Mouse (Mus musculus) forebrain, embryonic 11.5 days (tissue): ENCODE measurements around the gene Ptpro. TPM values are rescaled to one million over a fixed set of nuclear protein-coding genes. Genes with fewer than 3 reads are reported as not detected.
"Not testable (repeated sequence)": the region's sequence is repeated elsewhere in the genome, so short reads cannot be mapped to it uniquely, and the experiment has no call there.

Experiments
- ATAC-seq: fragments of 200-750 bp; cut with Nextera tagmentation; replicated peaks from 2 replicates; pipeline ENCODE4 v1.8.0; 2017; ENCODE audit warnings: moderate TSS enrichment; ENCODE audit not compliant: low FRiP score
- DNase-seq: peaks from one replicate; pipeline ENCODE4 v3.0.0-alpha.2; 2017; ENCODE audit warnings: low spot score
- H3K27ac ChIP-seq: fragments of 300-500 bp; sonication (generic); 2 replicates; pipeline ENCODE4 v1.5.1; 2014; ENCODE audit warnings: low read depth, low read length
- H3K27me3 ChIP-seq: fragments of 300-500 bp; sonication (generic); 2 replicates; pipeline ENCODE4 v1.6.1; 2014; ENCODE audit warnings: mild to moderate bottlenecking, low read length, mixed read lengths; ENCODE audit not compliant: control insufficient read depth, insufficient read depth
- H3K36me3 ChIP-seq: fragments of 300-500 bp; sonication (generic); 2 replicates; pipeline ENCODE4 v1.6.1; 2014; ENCODE audit warnings: mild to moderate bottlenecking, low read length, moderate library complexity, mixed read lengths; ENCODE audit not compliant: control insufficient read depth, insufficient read depth
- H3K4me1 ChIP-seq: fragments of 300-500 bp; sonication (generic); replicated peaks from 2 replicates; pipeline ENCODE4 v1.6.1; 2014; ENCODE audit warnings: low read length, mixed read lengths; ENCODE audit not compliant: control insufficient read depth, insufficient read depth
- H3K4me2 ChIP-seq: fragments of 300-500 bp; sonication (generic); 2 replicates; pipeline ENCODE4 v1.6.1; 2014; ENCODE audit warnings: low read depth, mild to moderate bottlenecking, low read length, moderate library complexity, mixed read lengths; ENCODE audit not compliant: severe bottlenecking
- H3K4me3 ChIP-seq: fragments of 300-500 bp; sonication (generic); 2 replicates; pipeline ENCODE4 v1.5.1; 2014; ENCODE audit warnings: low read depth, low read length
- H3K9ac ChIP-seq: fragments of 300-500 bp; sonication (generic); 2 replicates; pipeline ENCODE4 v1.6.1; 2014; ENCODE audit warnings: low read length
- H3K9me3 ChIP-seq: fragments of 300-500 bp; sonication (generic); 2 replicates; pipeline ENCODE4 v1.6.1; 2016; ENCODE audit warnings: low read length, mixed read lengths; ENCODE audit not compliant: control insufficient read depth
- WGBS: fragments of 180-500 bp; shearing (Covaris S2); extraction: QIAGEN DNeasy Blood & Tissue Kit; methylation state at CpG from one replicate; pipeline ENCODE4 v1.1.7; 2014; 5-methylcytosine and 5-hydroxymethylcytosine counted together
- polyA plus RNA-seq: library from polyadenylated mRNA; unstranded; fragments of >200 nt; fragmentation: Nextera tagmentation; extraction: Ambion mirVana; gene quantifications from 2 replicates; pipeline ENCODE4 v1.2.1, GENCODE M21; 2014

Gene Ptpro
- polyA plus RNA-seq, 1 experiment from 2014 or later = 12.5 TPM

- Histone ChIP-seq H3K4me1 (no peaks in the 10 kb centered on the region), H3K9me3 (no peaks in the 10 kb centered on the region), H3K27me3 (no peaks in the 10 kb centered on the region), H3K36me3 (no peaks in the 10 kb centered on the region), H3K4me3 (no peak overlapping the region), H3K27ac (no peak overlapping the region), H3K4me2 (no peak overlapping the region), H3K9ac (no peak overlapping the region)
- 93% methylated on average over 5 of the region's 5 CpGs for WGBS
- DNase-seq (no peak), ATAC-seq (no peak)
These were observed 211.7 kb downstream of the Ptpro start for GRCm38 (mm10) chr6:137463771-137464170.

- DNase-seq = no peak
- Histone ChIP-seq H3K36me3 (no peaks in the 10 kb centered on the region), H3K9me3 (no peaks in the 10 kb centered on the region), H3K27ac (no peak overlapping the region), H3K4me1 (no peaks in the 10 kb centered on the region), H3K4me3 (no peak overlapping the region), H3K9ac (no peak overlapping the region), H3K27me3 (no peaks in the 10 kb centered on the region), H3K4me2 (no peak overlapping the region)
- WGBS = 75% methylated on average over 2 of the region's 2 CpGs
- ATAC-seq = no peak
These were observed 213.1 kb downstream of the Ptpro start for GRCm38 (mm10) chr6:137465253-137465652.

- WGBS = 85% methylated on average over 2 of the region's 2 CpGs
These were observed 214.1 kb downstream of the Ptpro start for GRCm38 (mm10) chr6:137466256-137466655.

GRCm38 (mm10) chr6:137467696-137468095, 215.6 kb downstream of the Ptpro start:
- Histone ChIP-seq H3K27ac (no peak overlapping the region), H3K4me2 (no peak overlapping the region), H3K9ac (no peak overlapping the region), H3K27me3 (no peaks in the 10 kb centered on the region), H3K9me3 (no peaks in the 10 kb centered on the region), H3K4me1 (peaks cover 2% of the 10 kb centered on the region; the same call in 1 of the 2 replicates), H3K36me3 (no peaks in the 10 kb centered on the region), H3K4me3 (no peak overlapping the region)
- DNase-seq (no peak), ATAC-seq (no peak)
- 82% methylated on average over 3 of the region's 3 CpGs for WGBS

More at GRCm38 (mm10) chr6:137466256-137466655, 214.1 kb downstream of the Ptpro start:
- no peaks in the 10 kb centered on the region for H3K36me3 ChIP-seq
- H3K9ac ChIP-seq = no peak overlapping the region
- DNase-seq = no peak
- H3K9me3 ChIP-seq = no peaks in the 10 kb centered on the region
- no peaks in the 10 kb centered on the region for H3K27me3 ChIP-seq
- H3K27ac ChIP-seq = no peak overlapping the region
- H3K4me1 ChIP-seq = peaks cover 2% of the 10 kb centered on the region; the same call in 1 of the 2 replicates
- no peak overlapping the region for H3K4me3 ChIP-seq
- no peak for ATAC-seq
- no peak overlapping the region for H3K4me2 ChIP-seq

- Histone ChIP-seq H3K27me3 (no peaks in the 10 kb centered on the region), H3K4me3 (no peak overlapping the region), H3K9ac (no peak overlapping the region), H3K27ac (no peak overlapping the region), H3K4me1 (peaks cover 2% of the 10 kb centered on the region; the same call in 1 of the 2 replicates), H3K9me3 (no peaks in the 10 kb centered on the region), H3K36me3 (no peaks in the 10 kb centered on the region), H3K4me2 (no peak overlapping the region)
- no peak for ATAC-seq
- DNase-seq = no peak
- WGBS = 96% methylated on average over 4 of the region's 4 CpGs
These were observed 217.4 kb downstream of the Ptpro start for GRCm38 (mm10) chr6:137469541-137469940.

GRCm38 (mm10) chr6:137470901-137471598, 218.9 kb downstream of the Ptpro start:
- H3K9me3 ChIP-seq = no peaks in the 10 kb centered on the region
- H3K4me2 ChIP-seq = no peak overlapping the region
- DNase-seq (peak; percentile 75), ATAC-seq (peak; percentile 74)
- no peak overlapping the region for H3K4me3 ChIP-seq
- H3K27me3 ChIP-seq = no peaks in the 10 kb centered on the region
- H3K27ac ChIP-seq = no peak overlapping the region
- WGBS = 54% methylated on average over 11 of the region's 11 CpGs
- H3K36me3 ChIP-seq = no peaks in the 10 kb centered on the region
- H3K4me1 ChIP-seq = peaks cover 2% of the 10 kb centered on the region; the same call in 1 of the 2 replicates
- H3K9ac ChIP-seq = no peak overlapping the region

GRCm38 (mm10) chr6:137472129-137472528, 220.0 kb downstream of the Ptpro start:
- WGBS = 51% methylated on average over 9 of the region's 9 CpGs
- DNase-seq = no peak

GRCm38 (mm10) chr6:137473433-137473832, 221.3 kb downstream of the Ptpro start:
- no peak overlapping the region for H3K9ac ChIP-seq
- H3K9me3 ChIP-seq = no peaks in the 10 kb centered on the region
- peaks cover 2% of the 10 kb centered on the region; the same call in 1 of the 2 replicates for H3K4me1 ChIP-seq
- no peak overlapping the region for H3K4me3 ChIP-seq
- H3K27me3 ChIP-seq = no peaks in the 10 kb centered on the region
- WGBS = 69% methylated on average over 1 of the region's 1 CpGs
- no peak for DNase-seq
- H3K4me2 ChIP-seq = no peak overlapping the region
- no peak for ATAC-seq
- H3K36me3 ChIP-seq = no peaks in the 10 kb centered on the region
- no peak overlapping the region for H3K27ac ChIP-seq

More at GRCm38 (mm10) chr6:137472129-137472528, 220.0 kb downstream of the Ptpro start:
- peak; percentile 35; the same call in 1 of the 2 replicates for ATAC-seq
- Histone ChIP-seq H3K27ac (no peak overlapping the region), H3K4me2 (no peak overlapping the region), H3K36me3 (no peaks in the 10 kb centered on the region), H3K4me1 (peaks cover 2% of the 10 kb centered on the region; the same call in 1 of the 2 replicates), H3K4me3 (no peak overlapping the region), H3K9me3 (no peaks in the 10 kb centered on the region), H3K9ac (no peak overlapping the region), H3K27me3 (no peaks in the 10 kb centered on the region)

- not testable (repeated sequence) for H3K4me1 ChIP-seq, DNase-seq, H3K27me3 ChIP-seq, H3K4me2 ChIP-seq, H3K9me3 ChIP-seq, H3K4me3 ChIP-seq, H3K9ac ChIP-seq, ATAC-seq, H3K27ac ChIP-seq, H3K36me3 ChIP-seq
- WGBS = 95% methylated on average over 5 of the region's 5 CpGs
These were observed 223.6 kb downstream of the Ptpro start for GRCm38 (mm10) chr6:137475695-137476094.
